Mouse (Mus musculus): ENCODE measurements around the gene Slc36a3. TPM values are rescaled to one million over a fixed set of nuclear protein-coding genes. Genes with fewer than 3 reads are reported as not detected.

The Slc36a3 gene
- polyA plus RNA-seq, 1 experiment: not detected

DNA sequence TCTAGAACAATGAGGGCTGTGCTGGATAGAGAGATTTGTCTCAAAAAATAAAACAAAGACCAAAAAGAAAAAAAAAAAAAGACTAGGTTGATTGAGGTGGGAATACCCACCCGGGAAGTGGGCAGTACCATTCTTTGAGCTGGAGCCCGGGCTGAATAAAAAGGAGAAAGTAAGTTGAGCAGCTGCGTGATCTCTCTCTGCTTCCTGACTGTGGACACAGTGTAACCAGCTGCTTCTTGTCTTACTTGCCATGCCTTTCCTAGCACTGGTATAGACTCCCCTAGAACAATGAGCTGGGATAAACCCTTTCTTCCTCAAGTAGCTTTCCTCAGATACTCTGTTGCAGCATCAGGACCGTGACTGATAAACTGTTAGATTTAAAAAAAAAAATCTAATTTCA, 10.0 kb downstream of the Slc36a3 start:
- Histone ChIP-seq H3K27me3 (ENCODE audit: control insufficient read depth, insufficient read depth, insufficient read length) (no peaks in the 10 kb centered on the region), H3K36me3 (ENCODE audit: control insufficient read depth, insufficient read depth) (no peaks in the 10 kb centered on the region), H3K79me2 (ENCODE audit: control insufficient read depth, insufficient read depth) (no peaks in the 10 kb centered on the region), H3K4me3 (no peak overlapping the region), H3K4me2 (ENCODE audit: low read depth) (no peak overlapping the region), H3ac (ENCODE audit: control insufficient read depth, insufficient read length) (no peak overlapping the region)
- TF ChIP-seq TCF3 (IDR thresholded peaks at IDR 0.05; ENCODE audit: insufficient read length, low read depth) (no peak), POLR2A (IDR thresholded peaks at IDR 0.05; ENCODE audit: insufficient read length, low read depth) (no peak), E2F4 (IDR thresholded peaks at IDR 0.05; ENCODE audit: insufficient read depth) (no peak), USF1 (IDR thresholded peaks at IDR 0.05; ENCODE audit: low read depth) (no peak), REST (IDR thresholded peaks at IDR 0.05; ENCODE audit: insufficient read depth, insufficient read length) (no peak), MYOG (IDR thresholded peaks at IDR 0.05; ENCODE audit: control insufficient read depth in 1 of 3, insufficient read depth in 1 of 3, insufficient read length in 2 of 3, low read depth in 2 of 3) (no peak), CEBPB (IDR thresholded peaks at IDR 0.05; ENCODE audit: insufficient read depth, poor library complexity, severe bottlenecking) (no peak)

DNA sequence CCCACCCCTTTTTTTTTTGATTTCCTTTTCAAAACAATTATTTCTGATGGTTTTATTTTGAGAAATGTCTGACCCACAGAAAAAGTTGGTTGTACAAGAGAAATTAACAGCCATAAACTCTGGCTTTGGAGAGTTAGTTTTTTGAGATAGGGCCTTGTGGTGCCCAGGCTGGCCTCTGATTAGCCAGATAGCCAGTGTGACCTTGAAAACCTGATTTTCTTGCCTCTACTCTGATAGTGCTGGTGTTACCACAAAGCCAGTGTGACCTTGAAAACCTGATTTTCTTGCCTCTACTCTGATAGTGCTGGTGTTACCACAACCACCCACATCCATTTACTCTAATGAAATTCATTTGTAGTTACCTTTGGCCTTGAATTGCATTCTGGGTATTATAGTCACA, 13.9 kb downstream of the Slc36a3 start:
- TF ChIP-seq MAX (IDR thresholded peaks at IDR 0.05; ENCODE audit: low read depth) (no peak), TCF3 (IDR thresholded peaks at IDR 0.05; ENCODE audit: insufficient read length, low read depth) (no peak), CEBPB (IDR thresholded peaks at IDR 0.05; ENCODE audit: insufficient read depth, poor library complexity, severe bottlenecking) (no peak), MYOG (IDR thresholded peaks at IDR 0.05; ENCODE audit: control insufficient read depth in 1 of 3, insufficient read depth in 1 of 3, insufficient read length in 2 of 3, low read depth in 2 of 3) (no peak), REST (IDR thresholded peaks at IDR 0.05; ENCODE audit: insufficient read depth, insufficient read length) (no peak), MYOD1 (IDR thresholded peaks at IDR 0.05; ENCODE audit: control insufficient read depth in 1 of 3, insufficient read length in 2 of 3, low read depth in 2 of 3) (no peak), TCF12 (IDR thresholded peaks at IDR 0.05; ENCODE audit: insufficient read depth, poor library complexity, severe bottlenecking) (no peak), SRF (IDR thresholded peaks at IDR 0.05; ENCODE audit: control insufficient read depth, insufficient read length, low read depth) (no peak), POLR2AphosphoS2 (IDR thresholded peaks at IDR 0.05; ENCODE audit: insufficient read length, low read depth) (no peak), USF1 (IDR thresholded peaks at IDR 0.05; ENCODE audit: low read depth) (no peak), E2F4 (IDR thresholded peaks at IDR 0.05; ENCODE audit: insufficient read depth) (no peak)
- Histone ChIP-seq H3K36me3 (ENCODE audit: control insufficient read depth, insufficient read depth) (no peaks in the 10 kb centered on the region), H3K4me3 (no peak overlapping the region), H3ac (ENCODE audit: control insufficient read depth, insufficient read length) (no peak overlapping the region), H3K27me3 (ENCODE audit: control insufficient read depth, insufficient read depth, insufficient read length) (no peaks in the 10 kb centered on the region), H3K4me2 (ENCODE audit: low read depth) (no peak overlapping the region), H3K79me2 (ENCODE audit: control insufficient read depth, insufficient read depth) (no peaks in the 10 kb centered on the region)

DNA sequence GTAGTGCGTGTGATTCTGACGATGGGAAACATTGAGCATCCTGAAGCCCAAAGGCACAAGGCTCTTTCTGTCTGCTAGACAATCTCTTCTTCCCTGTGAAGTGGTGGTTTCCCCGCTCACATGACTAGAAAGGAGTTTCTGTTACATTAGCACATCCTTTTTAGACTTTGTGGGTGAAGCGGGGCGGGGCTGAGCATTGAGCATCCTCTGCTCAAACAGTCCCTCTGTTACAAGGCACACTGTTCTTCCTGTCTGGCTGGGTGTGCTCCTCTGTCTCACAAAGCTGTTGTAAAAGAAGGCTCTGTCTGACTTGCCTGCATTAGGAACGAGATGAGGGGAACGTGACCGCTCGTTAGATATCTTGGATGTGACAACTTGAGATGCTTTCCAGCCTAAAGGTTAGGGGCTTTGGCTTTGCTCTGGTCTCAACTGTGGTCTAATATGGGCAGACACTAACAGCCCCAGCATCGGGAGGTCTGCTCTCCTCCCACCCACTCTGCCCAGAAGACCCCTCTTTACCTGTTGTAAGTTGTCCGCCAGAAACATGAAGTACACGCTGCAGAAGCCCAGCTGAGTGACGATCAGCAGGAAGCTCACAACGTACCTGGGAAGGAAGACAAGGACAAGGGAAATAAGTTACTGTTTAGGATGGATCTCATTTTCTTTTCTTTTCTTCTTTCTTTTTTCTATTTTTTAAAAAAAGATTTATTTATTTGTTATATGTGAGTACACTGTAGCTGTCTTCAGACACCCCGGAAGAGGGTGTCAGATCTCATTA, 14.5 kb downstream of the Slc36a3 start:
- Histone ChIP-seq H3K79me2 (ENCODE audit: control insufficient read depth, insufficient read depth) (no peaks in the 10 kb centered on the region), H3K4me2 (ENCODE audit: low read depth) (no peak overlapping the region), H3K27me3 (ENCODE audit: control insufficient read depth, insufficient read depth, insufficient read length) (no peaks in the 10 kb centered on the region), H3K4me3 (no peak overlapping the region), H3K36me3 (ENCODE audit: control insufficient read depth, insufficient read depth) (no peaks in the 10 kb centered on the region), H3ac (ENCODE audit: control insufficient read depth, insufficient read length) (no peak overlapping the region)
- no peak for TF ChIP-seq USF1 (IDR thresholded peaks at IDR 0.05; ENCODE audit: low read depth)
- TF ChIP-seq MAX (IDR thresholded peaks at IDR 0.05; ENCODE audit: low read depth): no peak
- TF ChIP-seq POLR2A (IDR thresholded peaks at IDR 0.05; ENCODE audit: insufficient read length, low read depth): no peak

- H3K27me3 ChIP-seq (ENCODE audit: control insufficient read depth, insufficient read depth, insufficient read length): no peaks in the 10 kb centered on the region
- H3K36me3 ChIP-seq (ENCODE audit: control insufficient read depth, insufficient read depth): no peaks in the 10 kb centered on the region
- TF ChIP-seq CEBPB (IDR thresholded peaks at IDR 0.05; ENCODE audit: insufficient read depth, poor library complexity, severe bottlenecking) (peak; percentile 99), MAX (IDR thresholded peaks at IDR 0.05; ENCODE audit: low read depth) (no peak)
- no peaks in the 10 kb centered on the region for H3K79me2 ChIP-seq (ENCODE audit: control insufficient read depth, insufficient read depth)
- H3K4me3 ChIP-seq: no peak overlapping the region
- H3ac ChIP-seq (ENCODE audit: control insufficient read depth, insufficient read length): no peak overlapping the region
- H3K4me2 ChIP-seq (ENCODE audit: low read depth): peak overlapping the region; percentile 28
Observed at GRCm38 (mm10) chr11:55134871-55135270, 16.6 kb downstream of the Slc36a3 start.

DNA sequence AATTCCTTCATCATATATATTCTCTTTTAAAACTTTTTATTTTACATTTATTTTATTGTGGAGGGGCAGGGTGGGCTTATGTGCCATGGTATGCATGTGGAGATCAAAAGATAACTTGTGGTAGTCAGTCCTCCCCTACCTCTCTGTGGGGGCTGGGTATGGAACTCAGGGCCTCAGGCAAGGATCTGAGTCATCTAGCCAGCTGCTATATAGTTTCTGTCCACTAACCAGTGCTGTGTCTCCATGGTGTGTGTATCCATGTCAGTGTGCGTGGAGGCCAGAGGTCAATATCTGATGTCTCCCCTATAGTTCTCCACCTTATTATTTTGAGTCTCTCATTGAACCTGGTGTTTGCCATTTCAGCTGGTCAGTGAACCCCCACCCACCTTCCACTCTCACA, 17.1 kb downstream of the Slc36a3 start:
- peak in 2 of 3 experiments; percentile 11 to 27 for TF ChIP-seq MYOD1 (IDR thresholded peaks at IDR 0.05; ENCODE audit: control insufficient read depth in 1 of 3, insufficient read length in 2 of 3, low read depth in 2 of 3)
- TF ChIP-seq SRF (IDR thresholded peaks at IDR 0.05; ENCODE audit: control insufficient read depth, insufficient read length, low read depth): no peak
- TF ChIP-seq TCF3 (IDR thresholded peaks at IDR 0.05; ENCODE audit: insufficient read length, low read depth): no peak
- no peaks in the 10 kb centered on the region for H3K27me3 ChIP-seq (ENCODE audit: control insufficient read depth, insufficient read depth, insufficient read length)
- no peak overlapping the region for H3K4me3 ChIP-seq
- H3K79me2 ChIP-seq (ENCODE audit: control insufficient read depth, insufficient read depth): no peaks in the 10 kb centered on the region
- peak overlapping the region; percentile 28 for H3K4me2 ChIP-seq (ENCODE audit: low read depth)
- H3ac ChIP-seq (ENCODE audit: control insufficient read depth, insufficient read length): no peak overlapping the region
- H3K36me3 ChIP-seq (ENCODE audit: control insufficient read depth, insufficient read depth): no peaks in the 10 kb centered on the region
